Mouse (Mus musculus) spleen, postnatal 36 days (tissue): ENCODE results near the gene Dhh.

Experiments used
- DNase-seq, 2 experiments: peaks; one replicate each; pipeline ENCODE4 v3.0.0; 2022; ENCODE audit warnings: low spot score in 2 of 2, mixed read lengths in 1 of 2

The Dhh gene

GRCm38 (mm10) chr15:98851229-98851818 is 47.0 kb downstream of the Dhh start:
- no peak for DNase-seq

GRCm38 (mm10) chr15:98850668-98851067 is 47.7 kb downstream of the Dhh start:
- DNase-seq, result no peak

- no peak for DNase-seq
These were observed 48.3 kb downstream of the Dhh start for GRCm38 (mm10) chr15:98849956-98850600.

- DNase-seq, result no peak
These were observed 49.2 kb downstream of the Dhh start for GRCm38 (mm10) chr15:98849165-98849564.

GRCm38 (mm10) chr15:98846140-98846539 is 52.2 kb downstream of the Dhh start:
- no peak for DNase-seq

GRCm38 (mm10) chr15:98845149-98845548 is 53.2 kb downstream of the Dhh start:
- DNase-seq, result no peak

- DNase-seq, result no peak
These were observed 54.6 kb downstream of the Dhh start for GRCm38 (mm10) chr15:98843595-98844223.
